Mouse (Mus musculus): ENCODE measurements around the gene Pkd2. TPM values are rescaled to one million over a fixed set of nuclear protein-coding genes. Genes with fewer than 3 reads are reported as not detected.
"Not testable (repeated sequence)": the region's sequence is repeated elsewhere in the genome, so short reads cannot be mapped to it uniquely, and the experiment has no call there.

Gene Pkd2
- polyA plus RNA-seq, 1 experiment from 2014 or later = 6.8 TPM

DNA sequence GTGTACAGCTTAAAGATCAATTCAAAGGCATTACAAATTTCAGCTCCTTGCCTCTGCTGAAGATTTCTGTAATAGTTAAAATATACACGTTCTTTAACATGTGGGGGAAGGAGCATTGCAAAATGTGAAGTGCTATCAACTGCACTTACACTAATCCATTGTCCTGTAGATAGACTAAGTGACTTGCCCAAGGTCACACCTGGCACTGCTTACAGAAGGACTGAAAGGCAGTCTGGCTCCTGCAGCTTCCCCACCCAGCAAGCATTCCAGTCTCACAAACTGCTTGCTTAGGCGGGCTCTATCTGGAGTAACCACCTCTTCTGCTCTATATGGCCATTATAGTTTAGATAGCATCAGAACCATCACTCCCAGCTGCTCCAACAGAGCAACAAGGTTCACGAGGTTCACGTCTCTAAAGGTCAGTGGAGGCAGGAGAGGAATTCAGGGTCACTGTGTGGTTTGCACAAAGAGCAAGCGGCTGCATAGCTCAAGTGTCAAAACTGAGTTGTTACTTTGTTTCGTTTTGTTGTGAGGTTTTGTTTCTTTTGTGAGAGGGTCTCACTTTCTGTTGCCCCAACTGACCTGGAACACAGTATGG lies 25.2 kb upstream of the Pkd2 start:
- H3K9ac ChIP-seq (ENCODE audit: low read depth, low read length) = no peak overlapping the region
- H3K4me2 ChIP-seq = no peak overlapping the region
- no peak for ATAC-seq (replicated peaks; ENCODE audit: low FRiP score)
- no peaks in the 10 kb centered on the region for H3K4me1 ChIP-seq (replicated peaks; ENCODE audit: control insufficient read depth, insufficient read depth, low read length)
- no peak overlapping the region for H3K4me3 ChIP-seq (ENCODE audit: low read depth, low read length)
- WGBS = 39% methylated on average over 6 of the region's 6 CpGs
- H3K27ac ChIP-seq (ENCODE audit: low read depth, low read length) = no peak overlapping the region
- H3K36me3 ChIP-seq (ENCODE audit: control insufficient read depth, insufficient read depth, low read length) = no peaks in the 10 kb centered on the region
- no peaks in the 10 kb centered on the region for H3K9me3 ChIP-seq (ENCODE audit: control insufficient read depth, low read length)
- no peak for DNase-seq (ENCODE audit: low spot score)
- H3K27me3 ChIP-seq (replicated peaks; ENCODE audit: control insufficient read depth, insufficient read depth, low read length) = no peaks in the 10 kb centered on the region

GRCm38 (mm10) chr5:104434835-104435301 lies 24.4 kb upstream of the Pkd2 start, which contains the start of gene Spp1:
Gene Spp1 (plus strand): TSS chr5:104435118.
- ATAC-seq (replicated peaks; ENCODE audit: low FRiP score) (no peak), DNase-seq (ENCODE audit: low spot score) (no peak)
- H3K4me1 ChIP-seq (replicated peaks; ENCODE audit: control insufficient read depth, insufficient read depth, low read length) = no peaks in the 10 kb centered on the region
- H3K9ac ChIP-seq (ENCODE audit: low read depth, low read length) = no peak within 1 kb of the TSS
- no peak within 1 kb of the TSS for H3K4me2 ChIP-seq
- H3K27ac ChIP-seq (ENCODE audit: low read depth, low read length) = no peak within 1 kb of the TSS
- 46% methylated on average over 7 of the region's 7 CpGs for WGBS
- no peaks in the 10 kb centered on the region for H3K36me3 ChIP-seq (ENCODE audit: control insufficient read depth, insufficient read depth, low read length)
- no peaks in the 10 kb centered on the region for H3K9me3 ChIP-seq (ENCODE audit: control insufficient read depth, low read length)
- no peak within 1 kb of the TSS for H3K4me3 ChIP-seq (ENCODE audit: low read depth, low read length)
- no peaks in the 10 kb centered on the region for H3K27me3 ChIP-seq (replicated peaks; ENCODE audit: control insufficient read depth, insufficient read depth, low read length)

- H3K9ac ChIP-seq (ENCODE audit: low read depth, low read length) = no peak overlapping the region
- H3K27ac ChIP-seq (ENCODE audit: low read depth, low read length) = no peak overlapping the region
- H3K36me3 ChIP-seq (ENCODE audit: control insufficient read depth, insufficient read depth, low read length) = no peaks in the 10 kb centered on the region
- 81% methylated on average over 7 of the region's 7 CpGs for WGBS
- H3K4me3 ChIP-seq (ENCODE audit: low read depth, low read length) = no peak overlapping the region
- H3K4me1 ChIP-seq (replicated peaks; ENCODE audit: control insufficient read depth, insufficient read depth, low read length) = no peaks in the 10 kb centered on the region
- H3K9me3 ChIP-seq (ENCODE audit: control insufficient read depth, low read length) = no peaks in the 10 kb centered on the region
- H3K4me2 ChIP-seq = no peak overlapping the region
- ATAC-seq (replicated peaks; ENCODE audit: low FRiP score) (no peak), DNase-seq (ENCODE audit: low spot score) (no peak)
- no peaks in the 10 kb centered on the region for H3K27me3 ChIP-seq (replicated peaks; ENCODE audit: control insufficient read depth, insufficient read depth, low read length)
Measured at GRCm38 (mm10) chr5:104436406-104437076, 22.7 kb upstream of the Pkd2 start.

- Histone ChIP-seq H3K4me2 (no peak overlapping the region), H3K4me1 (replicated peaks; ENCODE audit: control insufficient read depth, insufficient read depth, low read length) (no peaks in the 10 kb centered on the region), H3K27ac (ENCODE audit: low read depth, low read length) (no peak overlapping the region), H3K36me3 (ENCODE audit: control insufficient read depth, insufficient read depth, low read length) (no peaks in the 10 kb centered on the region), H3K4me3 (ENCODE audit: low read depth, low read length) (no peak overlapping the region), H3K9me3 (ENCODE audit: control insufficient read depth, low read length) (no peaks in the 10 kb centered on the region), H3K9ac (ENCODE audit: low read depth, low read length) (no peak overlapping the region), H3K27me3 (replicated peaks; ENCODE audit: control insufficient read depth, insufficient read depth, low read length) (no peaks in the 10 kb centered on the region)
- DNase-seq (ENCODE audit: low spot score) (no peak), ATAC-seq (replicated peaks; ENCODE audit: low FRiP score) (no peak)
- WGBS = 65% methylated on average over 6 of the region's 6 CpGs
Measured at GRCm38 (mm10) chr5:104442396-104442795, 16.9 kb upstream of the Pkd2 start.

- no peaks in the 10 kb centered on the region for H3K27me3 ChIP-seq (replicated peaks; ENCODE audit: control insufficient read depth, insufficient read depth, low read length)
- H3K4me2 ChIP-seq = no peak overlapping the region
- DNase-seq (ENCODE audit: low spot score) = no peak
- no peaks in the 10 kb centered on the region for H3K4me1 ChIP-seq (replicated peaks; ENCODE audit: control insufficient read depth, insufficient read depth, low read length)
- H3K9me3 ChIP-seq (ENCODE audit: control insufficient read depth, low read length) = no peaks in the 10 kb centered on the region
- H3K27ac ChIP-seq (ENCODE audit: low read depth, low read length) = no peak overlapping the region
- H3K4me3 ChIP-seq (ENCODE audit: low read depth, low read length) = no peak overlapping the region
- no peaks in the 10 kb centered on the region for H3K36me3 ChIP-seq (ENCODE audit: control insufficient read depth, insufficient read depth, low read length)
- 73% methylated on average over 1 of the region's 1 CpGs for WGBS
- no peak for ATAC-seq (replicated peaks; ENCODE audit: low FRiP score)
- no peak overlapping the region for H3K9ac ChIP-seq (ENCODE audit: low read depth, low read length)
Measured at GRCm38 (mm10) chr5:104442850-104443249, 16.4 kb upstream of the Pkd2 start.

DNA sequence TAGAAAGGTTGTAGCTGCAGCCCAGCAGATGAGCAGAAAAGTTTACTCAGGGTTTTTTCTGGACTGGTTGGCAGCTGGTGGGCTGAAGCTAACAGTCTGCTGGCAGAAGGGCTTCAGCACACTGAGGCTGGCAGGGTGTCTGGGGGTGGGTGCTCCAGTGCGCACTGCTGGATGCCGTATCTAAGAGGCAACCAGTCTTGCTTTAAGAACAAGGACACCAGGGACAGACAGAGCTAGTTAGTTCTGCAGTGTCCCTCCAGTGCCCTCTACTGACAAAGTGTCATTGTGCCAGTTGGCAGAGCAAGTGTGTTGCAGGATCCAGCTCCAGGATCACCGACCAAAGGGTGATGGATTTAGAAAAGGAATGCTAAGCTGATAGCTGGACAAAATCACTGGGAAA lies 13.1 kb upstream of the Pkd2 start:
- H3K4me3 ChIP-seq (ENCODE audit: low read depth, low read length) = no peak overlapping the region
- H3K4me1 ChIP-seq (replicated peaks; ENCODE audit: control insufficient read depth, insufficient read depth, low read length) = no peaks in the 10 kb centered on the region
- H3K36me3 ChIP-seq (ENCODE audit: control insufficient read depth, insufficient read depth, low read length) = no peaks in the 10 kb centered on the region
- no peak overlapping the region for H3K9ac ChIP-seq (ENCODE audit: low read depth, low read length)
- no peak for ATAC-seq (replicated peaks; ENCODE audit: low FRiP score)
- H3K4me2 ChIP-seq = no peak overlapping the region
- no peak for DNase-seq (ENCODE audit: low spot score)
- WGBS = 11% methylated on average over 3 of the region's 3 CpGs
- no peaks in the 10 kb centered on the region for H3K9me3 ChIP-seq (ENCODE audit: control insufficient read depth, low read length)
- no peak overlapping the region for H3K27ac ChIP-seq (ENCODE audit: low read depth, low read length)
- no peaks in the 10 kb centered on the region for H3K27me3 ChIP-seq (replicated peaks; ENCODE audit: control insufficient read depth, insufficient read depth, low read length)

DNA sequence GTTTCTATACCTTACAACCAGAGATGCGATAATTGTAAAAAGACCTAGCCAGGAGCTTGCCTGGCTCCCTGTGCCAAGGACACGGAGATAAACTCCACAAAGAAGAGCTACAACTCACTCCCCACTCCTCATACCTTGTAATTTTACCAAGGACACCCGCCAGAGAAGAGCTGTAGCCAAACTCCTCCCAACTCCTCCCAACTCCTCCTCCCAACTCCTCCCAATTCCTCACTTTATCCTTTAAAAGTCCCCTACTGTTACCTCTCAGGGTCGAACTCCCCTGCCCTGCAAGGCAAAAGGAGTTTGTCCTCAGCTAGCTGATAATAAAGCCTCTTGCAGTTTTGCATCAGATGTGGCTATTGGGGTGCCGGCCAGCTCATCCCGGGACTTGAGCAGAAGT lies 10.9 kb upstream of the Pkd2 start:
- 25% methylated on average over 6 of the region's 6 CpGs for whole genome bisulfite sequencing
- H3K36me3 ChIP-seq (ENCODE audit: control insufficient read depth, insufficient read depth, low read length); H3K27me3 ChIP-seq (replicated peaks; ENCODE audit: control insufficient read depth, insufficient read depth, low read length); H3K4me2 ChIP-seq; H3K9me3 ChIP-seq (ENCODE audit: control insufficient read depth, low read length); H3K4me1 ChIP-seq (replicated peaks; ENCODE audit: control insufficient read depth, insufficient read depth, low read length); H3K9ac ChIP-seq (ENCODE audit: low read depth, low read length); H3K27ac ChIP-seq (ENCODE audit: low read depth, low read length); DNase-seq (ENCODE audit: low spot score); ATAC-seq (replicated peaks; ENCODE audit: low FRiP score); H3K4me3 ChIP-seq (ENCODE audit: low read depth, low read length): not testable (repeated sequence)

- Histone ChIP-seq H3K9me3 (ENCODE audit: control insufficient read depth, low read length) (no peaks in the 10 kb centered on the region), H3K4me3 (ENCODE audit: low read depth, low read length) (no peak overlapping the region), H3K9ac (ENCODE audit: low read depth, low read length) (no peak overlapping the region), H3K27me3 (replicated peaks; ENCODE audit: control insufficient read depth, insufficient read depth, low read length) (no peaks in the 10 kb centered on the region), H3K4me2 (no peak overlapping the region), H3K36me3 (ENCODE audit: control insufficient read depth, insufficient read depth, low read length) (no peaks in the 10 kb centered on the region), H3K4me1 (replicated peaks; ENCODE audit: control insufficient read depth, insufficient read depth, low read length) (no peaks in the 10 kb centered on the region), H3K27ac (ENCODE audit: low read depth, low read length) (no peak overlapping the region)
- ATAC-seq (replicated peaks; ENCODE audit: low FRiP score) (no peak), DNase-seq (ENCODE audit: low spot score) (no peak)
- 47% methylated on average over 3 of the region's 3 CpGs for WGBS
Measured at GRCm38 (mm10) chr5:104449491-104449890, 9.8 kb upstream of the Pkd2 start.

GRCm38 (mm10) chr5:104453075-104453474 lies 6.2 kb upstream of the Pkd2 start:
- Histone ChIP-seq H3K4me3 (ENCODE audit: low read depth, low read length) (no peak overlapping the region), H3K36me3 (ENCODE audit: control insufficient read depth, insufficient read depth, low read length) (no peaks in the 10 kb centered on the region), H3K27ac (ENCODE audit: low read depth, low read length) (no peak overlapping the region), H3K4me1 (replicated peaks; ENCODE audit: control insufficient read depth, insufficient read depth, low read length) (no peaks in the 10 kb centered on the region), H3K27me3 (replicated peaks; ENCODE audit: control insufficient read depth, insufficient read depth, low read length) (no peaks in the 10 kb centered on the region), H3K9ac (ENCODE audit: low read depth, low read length) (no peak overlapping the region), H3K9me3 (ENCODE audit: control insufficient read depth, low read length) (no peaks in the 10 kb centered on the region), H3K4me2 (no peak overlapping the region)
- DNase-seq (ENCODE audit: low spot score) (no peak), ATAC-seq (replicated peaks; ENCODE audit: low FRiP score) (no peak)
- WGBS = 59% methylated on average over 1 of the region's 1 CpGs

Data from liver, embryonic 11.5 days (tissue).